Mouse (Mus musculus): ENCODE measurements at regions not wholly inside any gene's neighbourhood (a gene's known extent, or its start where the extent isn't known, plus 50 kb on each side); places are given as distances from the start of the nearest gene placed in this dataset.

- no peak for DNase-seq (ENCODE audit: low read depth)
These were observed 759.9 kb upstream of the Fam160b2 start for GRCm38 (mm10) chr14:71359581-71359980.

- DNase-seq (ENCODE audit: low read depth): no peak
These were observed 738.6 kb upstream of the Fam160b2 start for GRCm38 (mm10) chr14:71338219-71338618.

GRCm38 (mm10) chr14:71336906-71337305 is 737.3 kb upstream of the Fam160b2 start:
- DNase-seq (ENCODE audit: low read depth): no peak

GRCm38 (mm10) chr14:71334022-71334421 is 734.4 kb upstream of the Fam160b2 start:
- no peak for DNase-seq (ENCODE audit: low read depth)

- no peak for DNase-seq (ENCODE audit: low read depth)
These were observed 730.4 kb upstream of the Fam160b2 start for GRCm38 (mm10) chr14:71329862-71330630.

- DNase-seq (ENCODE audit: low read depth): no peak
These were observed 728.0 kb upstream of the Fam160b2 start for GRCm38 (mm10) chr14:71327621-71328020.

- no peak for DNase-seq (ENCODE audit: low read depth)
These were observed 727.0 kb upstream of the Fam160b2 start for GRCm38 (mm10) chr14:71326521-71327105.

- DNase-seq (ENCODE audit: low read depth): no peak
These were observed 715.6 kb upstream of the Fam160b2 start for GRCm38 (mm10) chr14:71315228-71315627.

GRCm38 (mm10) chr14:71299755-71300154 is 700.1 kb upstream of the Fam160b2 start:
- no peak for DNase-seq (ENCODE audit: low read depth)

- DNase-seq (ENCODE audit: low read depth): no peak
These were observed 681.9 kb upstream of the Fam160b2 start for GRCm38 (mm10) chr14:71281568-71281967.

- no peak for DNase-seq (ENCODE audit: low read depth)
These were observed 676.7 kb upstream of the Fam160b2 start for GRCm38 (mm10) chr14:71276309-71276791.

- no peak for DNase-seq (ENCODE audit: low read depth)
These were observed 672.8 kb upstream of the Fam160b2 start for GRCm38 (mm10) chr14:71272470-71272869.

GRCm38 (mm10) chr14:71257650-71258049 is 658.0 kb upstream of the Fam160b2 start:
- no peak for DNase-seq (ENCODE audit: low read depth)

- no peak for DNase-seq (ENCODE audit: low read depth)
These were observed 654.6 kb upstream of the Fam160b2 start for GRCm38 (mm10) chr14:71254207-71254606.

GRCm38 (mm10) chr14:71252136-71252535 is 652.5 kb upstream of the Fam160b2 start:
- no peak for DNase-seq (ENCODE audit: low read depth)

- DNase-seq (ENCODE audit: low read depth): no peak
These were observed 651.5 kb upstream of the Fam160b2 start for GRCm38 (mm10) chr14:71251116-71251515.

GRCm38 (mm10) chr14:71249387-71249965 is 649.8 kb upstream of the Fam160b2 start:
- DNase-seq (ENCODE audit: low read depth): no peak

- DNase-seq (ENCODE audit: low read depth): no peak
These were observed 648.9 kb upstream of the Fam160b2 start for GRCm38 (mm10) chr14:71248534-71248933.

GRCm38 (mm10) chr14:71241655-71242390 is 642.2 kb upstream of the Fam160b2 start:
- no peak for DNase-seq (ENCODE audit: low read depth)

- no peak for DNase-seq (ENCODE audit: low read depth)
These were observed 636.6 kb upstream of the Fam160b2 start for GRCm38 (mm10) chr14:71236192-71236591.

GRCm38 (mm10) chr14:71234900-71235299 is 635.3 kb upstream of the Fam160b2 start:
- DNase-seq (ENCODE audit: low read depth): no peak

- DNase-seq (ENCODE audit: low read depth): no peak
These were observed 634.6 kb upstream of the Fam160b2 start for GRCm38 (mm10) chr14:71234276-71234675.

All from induced T-regulatory cell, adult 2 months (primary cell).